In the genomic region with DNA sequence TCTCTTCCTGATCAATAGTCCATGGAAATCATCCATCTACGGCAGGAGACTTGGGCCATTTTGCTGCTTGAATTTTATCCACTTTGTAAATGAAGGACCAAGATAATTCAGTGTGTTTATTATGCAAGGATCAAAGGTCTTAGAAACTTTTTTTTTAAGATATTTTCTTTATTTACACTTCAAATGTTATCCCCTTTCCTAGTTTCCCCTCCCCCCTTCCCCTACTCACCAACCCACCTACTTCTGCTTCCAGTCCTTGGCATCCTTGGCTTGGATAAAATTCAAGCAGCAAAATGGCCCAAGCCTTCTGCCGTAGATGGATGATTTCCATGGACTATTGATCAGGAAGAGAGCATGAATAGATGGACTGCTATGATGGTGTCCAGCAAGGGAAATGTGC, we compare ENCODE assay signal across 31 mouse cellular contexts.
"Had no signal": no experiment of that assay in that cellular context is flagged by ENCODE, and none has a peak within 500 bp of the region (broad histone marks: within the 10 kb centered on the region; RNA-seq: fewer than 3 reads in every experiment).

No protein-coding gene starts in this region.

- ATAC-seq: liver, embryonic 12.5 days; liver, postnatal 0 days; lung, postnatal 0 days; midbrain, embryonic 13.5 days; midbrain, embryonic 15.5 days; midbrain, embryonic 16.5 days had no signal

- H3K9me3 ChIP-seq: limb, embryonic 10.5 days; limb, embryonic 12.5 days; limb, embryonic 13.5 days; limb, embryonic 15.5 days; liver, embryonic 12.5 days; liver, embryonic 13.5 days; liver, embryonic 15.5 days; lung, embryonic 15.5 days; megakaryocyte, embryonic 14.5 days; midbrain, embryonic 10.5 days; midbrain, embryonic 12.5 days; midbrain, embryonic 13.5 days; midbrain, embryonic 15.5 days; neural tube, embryonic 12.5 days had no signal

- DNase-seq: left cerebral cortex, postnatal 4 days; liver, embryonic 13.5 days; liver, postnatal 0 days; lung, adult 18-20 months; lung, adult 2 months; lung, embryonic 14.5 days; lung, postnatal 10 days; lung, postnatal 14 days; lung, postnatal 36 days; lung, postnatal 4 days; midbrain, embryonic 14.5 days had no signal

- H3K27me3 ChIP-seq: limb, embryonic 12.5 days; limb, embryonic 13.5 days; limb, embryonic 15.5 days; liver, embryonic 12.5 days; liver, embryonic 13.5 days; liver, embryonic 15.5 days; lung, embryonic 15.5 days; megakaryocyte, embryonic 14.5 days; midbrain, embryonic 12.5 days; midbrain, embryonic 13.5 days; midbrain, embryonic 15.5 days; neural tube, embryonic 12.5 days had no signal

- H3K4me1 ChIP-seq: limb, embryonic 10.5 days; limb, embryonic 12.5 days; limb, embryonic 13.5 days; limb, embryonic 15.5 days; liver, embryonic 12.5 days; lung, embryonic 15.5 days; midbrain, embryonic 10.5 days; midbrain, embryonic 12.5 days; midbrain, embryonic 13.5 days; midbrain, embryonic 15.5 days; neural tube, embryonic 12.5 days had no signal

- H3K36me3 ChIP-seq: limb, embryonic 10.5 days; limb, embryonic 12.5 days; limb, embryonic 13.5 days; limb, embryonic 15.5 days; liver, embryonic 12.5 days; liver, embryonic 13.5 days; liver, embryonic 15.5 days; lung, embryonic 15.5 days; midbrain, embryonic 10.5 days; midbrain, embryonic 12.5 days; midbrain, embryonic 13.5 days; midbrain, embryonic 15.5 days; neural tube, embryonic 12.5 days had no signal

- H3K4me2 ChIP-seq: limb, embryonic 12.5 days; limb, embryonic 13.5 days; limb, embryonic 15.5 days; liver, embryonic 11.5 days; liver, embryonic 12.5 days; liver, embryonic 13.5 days; liver, embryonic 15.5 days; lung, embryonic 14.5 days; lung, embryonic 15.5 days; midbrain, embryonic 11.5 days; midbrain, embryonic 12.5 days; midbrain, embryonic 13.5 days; midbrain, embryonic 15.5 days; neural tube, embryonic 12.5 days had no signal

- H3K9ac ChIP-seq: limb, embryonic 12.5 days; limb, embryonic 13.5 days; limb, embryonic 15.5 days; liver, embryonic 12.5 days; liver, embryonic 13.5 days; liver, embryonic 14.5 days; liver, embryonic 15.5 days; liver, postnatal 0 days; lung, embryonic 14.5 days; lung, embryonic 15.5 days; midbrain, embryonic 12.5 days; midbrain, embryonic 13.5 days; midbrain, embryonic 15.5 days; neural tube, embryonic 12.5 days had no signal

- H3K27ac ChIP-seq: limb, embryonic 10.5 days; limb, embryonic 12.5 days; limb, embryonic 13.5 days; limb, embryonic 15.5 days; liver, embryonic 12.5 days; liver, embryonic 13.5 days; liver, embryonic 14.5 days; liver, embryonic 15.5 days; lung, embryonic 15.5 days; macrophage; midbrain, embryonic 10.5 days; midbrain, embryonic 12.5 days; midbrain, embryonic 13.5 days; midbrain, embryonic 15.5 days; neural tube, embryonic 12.5 days had no signal

- H3K4me3 ChIP-seq: limb, embryonic 10.5 days; limb, embryonic 12.5 days; limb, embryonic 13.5 days; limb, embryonic 15.5 days; liver, embryonic 12.5 days; liver, embryonic 13.5 days; liver, embryonic 15.5 days; lung, embryonic 15.5 days; megakaryocyte, embryonic 14.5 days; midbrain, embryonic 10.5 days; midbrain, embryonic 12.5 days; midbrain, embryonic 13.5 days; midbrain, embryonic 15.5 days; myocyte; neural tube, embryonic 12.5 days had no signal
